Mouse (Mus musculus): ENCODE results near the gene Jph3.

The Jph3 gene

DNA sequence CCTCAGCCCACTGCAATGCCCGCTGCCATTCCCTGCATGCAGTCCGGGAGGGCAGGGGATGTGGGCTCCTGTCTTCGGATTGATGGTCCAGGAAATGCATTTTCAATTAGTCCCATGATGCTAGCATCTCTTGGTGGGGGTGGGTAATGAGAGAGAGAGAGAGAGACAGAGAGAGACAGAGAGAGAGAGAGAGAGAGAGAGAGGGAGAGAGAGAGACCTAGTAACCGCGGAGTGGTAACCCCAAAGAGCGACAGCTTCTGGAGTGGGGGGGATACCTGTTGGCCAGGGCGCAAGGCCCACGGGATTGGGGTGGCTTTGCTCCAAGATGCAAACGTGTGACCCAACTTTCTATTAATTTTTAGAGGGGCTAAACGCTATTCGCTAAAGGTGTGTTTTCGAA lies at the start of gene Jph3:
Jph3 (plus strand) TSS at position 301 of the 400 bp plus-strand sequence.
- DNase-seq, result no peak

DNA sequence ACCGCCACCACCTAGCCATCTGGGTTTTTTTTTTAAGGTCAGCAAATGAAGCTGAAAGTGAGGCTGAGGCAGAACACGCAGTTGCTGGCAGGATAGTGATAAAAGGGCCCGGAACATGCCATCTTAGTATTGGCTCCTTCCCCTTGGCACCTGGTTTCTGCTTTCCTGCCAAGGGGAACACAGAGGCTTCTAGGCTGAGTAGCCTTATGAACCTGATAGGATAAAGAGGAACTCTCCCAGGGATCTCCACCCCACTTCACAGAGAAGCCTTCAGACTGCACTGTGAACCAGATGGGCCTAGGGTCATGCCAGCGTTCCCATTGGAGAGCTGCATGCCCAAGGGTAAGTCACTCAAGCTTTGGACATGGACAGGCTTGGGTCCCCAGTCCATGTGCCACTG lies 48.5 kb upstream of the Jph3 start:
- DNase-seq, result no peak

DNA sequence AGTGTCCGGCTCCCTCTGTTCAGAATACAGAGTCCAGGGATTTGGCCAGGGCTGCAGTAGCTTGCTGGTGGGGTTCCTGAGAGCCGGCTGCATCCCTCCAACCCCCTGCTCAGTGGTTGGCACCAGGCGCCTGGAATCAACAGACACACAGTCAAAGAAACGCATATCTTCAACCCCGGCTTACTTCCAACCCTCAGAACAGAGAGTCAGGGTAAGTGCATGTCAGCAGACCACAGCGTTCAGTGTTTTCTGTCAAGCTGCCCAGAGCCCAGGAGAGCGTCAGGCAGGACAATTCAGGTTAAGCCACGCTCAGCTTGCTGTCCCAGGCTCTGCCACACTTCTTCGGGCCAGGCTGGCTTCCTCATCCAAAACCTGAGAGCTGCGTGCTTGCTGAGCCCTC lies 48.0 kb upstream of the Jph3 start:
- DNase-seq, result no peak

GRCm38 (mm10) chr8:121683083-121683832 lies 46.2 kb upstream of the Jph3 start:
- DNase-seq, result no peak

GRCm38 (mm10) chr8:121685419-121685818 lies 44.0 kb upstream of the Jph3 start:
- no peak for DNase-seq

DNA sequence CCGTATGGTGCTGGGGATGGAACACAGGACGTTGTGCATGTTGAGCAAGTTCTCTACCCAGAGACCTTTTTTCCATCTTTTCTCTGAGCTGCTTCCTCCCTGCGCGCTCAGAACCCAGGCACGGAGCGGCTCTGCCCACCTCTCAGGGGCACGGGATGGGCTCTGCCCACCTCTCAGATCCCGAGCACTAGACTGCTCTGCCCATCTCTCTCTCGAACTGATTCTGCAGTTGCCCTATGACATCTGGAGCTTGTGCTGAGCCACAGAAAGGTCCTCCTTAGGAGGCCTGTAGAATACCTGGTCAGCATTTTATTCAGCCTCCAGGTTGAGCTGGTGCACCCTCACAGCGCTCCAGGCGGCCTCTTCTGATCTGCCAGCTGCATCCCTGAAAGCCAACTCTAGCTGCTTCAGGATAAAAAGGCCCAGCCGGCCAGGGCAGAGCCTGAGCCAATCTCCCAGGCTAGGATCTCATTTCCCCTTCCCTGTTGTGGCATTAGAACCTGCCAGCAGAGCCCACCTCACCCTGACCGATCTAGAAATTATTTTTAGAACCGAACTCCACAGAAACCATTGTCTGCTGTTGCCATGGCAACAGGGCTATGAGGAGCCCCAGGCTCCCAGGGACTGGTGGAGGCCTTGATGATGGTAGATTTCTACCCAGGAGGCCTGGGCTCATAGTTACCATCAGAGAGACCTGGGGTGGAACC lies 41.8 kb upstream of the Jph3 start:
- DNase-seq, result no peak

DNA sequence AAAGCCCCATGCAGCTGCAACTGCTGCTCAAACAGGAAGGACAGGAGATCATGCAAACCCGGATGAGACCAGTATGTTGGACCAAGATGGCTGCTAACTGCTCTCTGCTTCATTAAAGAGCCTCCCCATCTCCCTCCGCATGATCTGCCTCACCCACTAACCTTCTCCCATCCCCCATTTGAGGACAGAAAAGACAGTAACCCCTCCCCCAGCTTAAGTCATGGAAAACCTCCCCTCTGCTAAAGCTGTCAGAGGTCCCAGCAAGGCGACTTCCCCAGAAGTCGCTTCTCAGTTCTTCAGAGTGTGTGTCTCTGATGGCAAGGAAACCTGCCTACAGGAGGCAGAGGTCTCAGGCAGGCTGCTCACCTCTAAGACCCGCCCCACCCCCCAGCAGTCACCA lies 40.9 kb upstream of the Jph3 start:
- DNase-seq, result no peak

DNA sequence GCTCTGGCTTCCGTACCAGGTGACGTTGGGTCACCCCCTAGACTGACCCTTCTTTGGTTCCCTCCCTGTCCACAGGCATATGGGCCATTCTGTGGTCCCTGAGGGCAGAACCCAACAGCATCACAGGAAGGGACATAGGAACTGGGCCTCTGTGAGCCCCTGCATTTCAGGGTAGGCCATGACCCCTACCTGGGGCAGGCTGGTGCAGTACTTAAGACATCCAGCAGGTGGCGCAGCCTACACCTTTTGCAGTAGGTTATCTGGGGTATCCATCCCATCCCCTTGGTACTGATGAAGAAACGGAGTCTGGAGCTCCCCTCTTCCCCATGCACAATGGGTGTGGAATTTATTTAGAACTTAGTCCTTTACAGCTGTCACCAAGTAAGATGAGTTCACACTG lies 35.0 kb upstream of the Jph3 start:
- DNase-seq, result peak in 1 of 2 experiments; percentile 10

DNA sequence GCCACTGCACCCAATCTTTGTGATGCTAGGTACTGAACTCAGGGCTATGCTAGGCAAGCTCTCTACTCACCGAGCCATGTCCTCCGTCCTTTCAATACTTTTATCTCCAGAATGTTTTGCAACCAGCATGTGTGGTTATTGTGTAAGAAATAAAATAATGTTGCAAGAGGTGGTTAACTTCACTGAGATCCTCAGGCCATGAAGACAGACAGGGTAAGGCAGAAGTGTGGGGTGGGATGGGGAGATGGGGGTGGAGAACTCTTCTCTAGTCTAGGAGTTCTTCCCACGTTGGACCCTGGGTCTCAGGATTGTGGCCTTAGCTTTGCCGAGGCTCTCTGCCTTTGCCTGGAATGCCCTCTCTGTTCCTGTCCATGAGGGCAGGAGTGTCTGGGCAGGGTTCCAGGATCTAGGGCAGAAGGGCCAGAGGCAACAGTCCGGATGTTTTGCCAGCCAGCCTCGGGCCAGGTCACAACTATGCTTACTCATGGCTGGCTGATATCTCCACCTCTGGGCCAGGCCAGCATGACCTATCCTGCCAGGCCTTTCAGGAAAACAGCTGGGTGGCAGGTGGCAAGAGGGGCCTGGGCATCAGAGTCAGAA lies 33.7 kb upstream of the Jph3 start:
- DNase-seq, result no peak

GRCm38 (mm10) chr8:121697735-121698614 lies 31.4 kb upstream of the Jph3 start:
- no peak for DNase-seq

GRCm38 (mm10) chr8:121698615-121699101 lies 30.8 kb upstream of the Jph3 start:
- DNase-seq, result no peak

DNA sequence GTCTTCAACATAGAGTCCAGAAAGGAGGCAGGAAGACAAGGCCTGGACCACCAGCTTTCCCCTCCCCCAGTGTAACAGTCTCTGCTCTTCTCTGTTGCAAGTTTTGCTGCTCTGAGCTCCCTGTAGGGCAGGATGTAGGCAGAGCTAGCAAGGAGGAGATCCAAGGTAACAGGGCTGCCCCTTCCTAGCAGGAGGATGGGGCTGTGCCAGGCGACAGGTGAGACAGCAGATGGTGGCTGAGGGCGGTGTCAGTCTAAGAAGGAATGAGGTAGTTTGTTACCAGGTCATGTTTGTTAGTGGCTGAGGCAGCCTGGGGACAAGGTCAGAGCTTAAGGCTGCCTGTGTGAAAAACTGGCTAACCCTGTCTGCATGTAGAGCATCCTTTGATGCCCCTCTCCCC lies 29.5 kb upstream of the Jph3 start:
- DNase-seq, result no peak

- no peak for DNase-seq
Measured at GRCm38 (mm10) chr8:121705174-121705573, 24.2 kb upstream of the Jph3 start.

DNA sequence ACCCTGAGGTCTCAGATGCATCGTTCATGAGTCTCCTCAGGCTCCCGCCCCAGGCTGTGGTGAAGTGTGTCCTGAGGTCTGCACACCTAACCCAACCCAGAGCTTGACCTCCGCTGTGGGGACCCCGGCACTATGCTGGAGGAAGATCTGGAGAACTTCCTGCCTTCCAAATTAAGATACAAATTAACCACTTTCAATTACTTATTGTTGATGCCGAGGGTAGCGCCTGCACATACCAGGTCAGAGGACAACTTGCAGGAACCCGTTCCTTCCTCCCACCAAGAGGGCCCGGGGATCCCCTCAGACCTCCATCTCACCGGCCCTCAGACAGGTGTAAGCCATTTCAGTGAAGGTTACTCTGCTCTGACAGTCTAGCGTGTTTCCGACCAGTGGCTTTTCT lies 22.5 kb upstream of the Jph3 start:
- DNase-seq, result no peak

GRCm38 (mm10) chr8:121708406-121708805 lies 21.0 kb upstream of the Jph3 start:
- no peak for DNase-seq

DNA sequence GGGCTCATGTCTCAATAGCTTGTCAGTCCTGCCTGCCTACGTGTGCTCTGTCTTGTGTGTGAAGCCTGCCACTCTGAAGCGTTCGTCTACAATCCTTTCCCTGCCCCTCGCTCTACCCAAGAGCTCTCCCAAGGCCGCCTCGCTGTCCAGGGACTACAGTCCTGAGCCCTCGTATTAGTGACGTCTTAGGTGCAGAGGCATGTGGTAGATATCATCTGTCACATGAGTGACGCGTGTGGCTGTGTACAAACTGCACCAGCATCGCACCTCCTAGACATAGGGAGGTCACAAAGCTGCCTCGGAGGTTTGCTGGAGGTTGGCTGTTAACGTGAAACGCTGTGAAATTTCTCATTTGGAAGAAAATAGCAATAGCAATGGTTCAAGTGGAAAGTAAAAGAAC lies 11.9 kb upstream of the Jph3 start:
- DNase-seq, result no peak

- DNase-seq, result peak in 1 of 2 experiments; percentile 16
Measured at GRCm38 (mm10) chr8:121717982-121718425, 11.4 kb upstream of the Jph3 start.

- no peak for DNase-seq
Measured at GRCm38 (mm10) chr8:121718925-121719324, 10.5 kb upstream of the Jph3 start.

DNA sequence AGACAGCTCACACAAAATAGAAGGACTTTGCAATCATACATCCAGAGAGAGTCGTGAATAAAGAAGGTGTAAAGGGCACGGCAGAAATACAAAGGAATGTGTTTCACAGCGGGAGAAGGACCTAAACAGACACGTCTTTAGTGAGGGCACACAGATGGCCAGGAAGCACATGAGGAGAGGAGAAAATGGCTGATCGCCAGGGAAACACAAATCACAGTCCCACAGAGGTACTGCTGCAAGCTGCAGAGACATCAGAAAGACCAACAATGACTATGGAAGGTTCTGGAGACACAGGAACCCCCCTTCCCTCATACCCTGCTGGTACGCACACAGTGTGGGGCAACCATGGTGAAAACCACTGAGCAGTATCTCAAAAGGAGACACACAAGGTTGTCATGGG lies 8.4 kb upstream of the Jph3 start:
- DNase-seq, result no peak

DNA sequence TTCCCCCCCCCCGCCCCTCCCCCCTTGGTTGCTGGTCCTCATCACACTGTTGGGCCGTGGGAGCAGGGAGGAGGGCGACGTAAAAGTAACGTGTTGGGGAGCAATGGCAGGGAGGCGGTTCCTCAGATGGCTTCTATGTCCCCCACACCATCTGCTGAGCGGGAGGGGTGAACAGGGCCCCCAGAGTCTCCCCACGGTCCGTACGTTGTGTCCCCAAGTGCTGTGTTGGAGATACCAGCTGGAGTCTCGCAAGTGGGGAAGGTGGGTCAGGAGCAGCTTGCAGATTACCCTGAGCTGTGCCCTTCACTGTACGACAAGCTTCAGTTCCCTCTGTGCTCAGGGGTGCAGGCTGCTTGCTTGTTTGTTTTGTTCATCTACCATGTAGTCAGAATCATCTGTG lies 5.6 kb upstream of the Jph3 start:
- DNase-seq, result no peak

DNA sequence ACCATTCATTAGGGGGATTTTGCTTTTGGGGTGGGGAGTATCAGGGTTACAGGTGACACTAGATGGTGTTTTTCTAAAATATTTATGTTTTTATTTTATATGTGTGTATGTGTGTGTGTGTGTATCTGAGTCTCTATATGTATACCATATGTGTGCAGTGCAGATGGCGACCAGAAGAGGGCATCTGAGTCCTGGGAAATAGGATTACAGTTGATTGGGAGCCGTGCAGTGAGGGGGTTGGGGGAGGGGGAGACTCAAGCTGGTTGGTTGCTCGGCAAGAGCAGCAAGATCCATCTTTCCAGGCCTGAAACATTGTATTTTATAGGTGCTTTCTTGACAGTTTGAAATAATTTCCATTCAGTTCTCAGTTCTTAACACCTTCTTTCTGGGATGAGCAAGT lies 2.3 kb upstream of the Jph3 start:
- DNase-seq, result no peak

- no peak for DNase-seq
Measured at GRCm38 (mm10) chr8:121729754-121730153, 331 bp downstream of the Jph3 start.

- DNase-seq, result no peak
Measured at GRCm38 (mm10) chr8:121730170-121730569, 747 bp downstream of the Jph3 start.
